Mouse (Mus musculus): ENCODE results near the gene Kantr. TPM values are rescaled to one million over a fixed set of nuclear protein-coding genes. Genes with fewer than 3 reads are reported as not detected.
A peak's percentile ranks its signal among the peaks of the same experiment; 100 is the strongest.

The Kantr gene
- 30.0 and 31.1 TPM in 2 replicates for polyA plus RNA-seq (2012; rRNA removed)

DNA sequence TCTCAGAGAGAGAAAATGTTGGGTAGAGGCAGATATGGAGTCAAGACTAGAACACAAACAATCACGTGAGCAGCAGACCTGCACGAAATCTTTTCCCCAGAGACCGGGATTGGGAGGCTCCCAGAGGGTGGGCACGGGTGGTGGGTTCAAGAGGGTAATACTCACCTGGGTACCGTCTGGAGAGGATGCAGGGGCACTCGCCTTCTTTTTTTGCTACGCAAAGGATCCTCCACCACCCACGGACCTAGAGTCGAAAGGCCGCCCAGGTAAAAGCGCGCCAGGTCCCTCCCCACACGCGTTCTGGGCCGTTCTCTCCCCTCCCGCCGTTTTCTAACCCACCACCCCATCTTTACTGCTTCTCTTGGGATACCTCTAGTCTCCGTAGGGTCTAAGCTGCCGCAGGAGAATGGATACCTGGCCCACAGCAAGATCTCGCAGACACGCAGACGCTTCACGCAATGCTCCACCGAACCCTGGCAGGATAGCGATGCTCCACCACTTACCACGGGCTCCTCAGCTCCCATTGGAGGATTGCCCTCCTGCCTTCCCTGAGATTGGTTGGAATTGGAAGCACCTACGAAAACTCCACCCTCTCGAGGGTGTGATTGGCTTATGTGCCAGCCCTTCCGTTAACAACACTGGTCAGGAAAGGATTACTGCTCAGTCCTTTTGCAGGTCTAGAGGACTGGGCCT, at the start of gene Kantr:
TSS of gene Kantr (minus strand) at position 500 of the 693 bp plus-strand sequence.
- DNase-seq (ENCODE audit: low read depth), result peak; percentile 97
- TF ChIP-seq CTCF (IDR thresholded peaks at IDR 0.05; ENCODE audit: borderline replicate concordance, extremely low read depth, insufficient read depth, insufficient read length) (no peak), POLR2A (IDR thresholded peaks at IDR 0.05; ENCODE audit: borderline replicate concordance, extremely low read depth, insufficient read depth, insufficient read length, poor library complexity, severe bottlenecking) (peak; percentile 54; the same call in 1 of the 2 replicates)

GRCm38 (mm10) chrX:152368397-152369273, 41.3 kb upstream of the Kantr start, which contains the start of gene Gpr173:
Gene Gpr173 (minus strand): TSS chrX:152368704.
- TF ChIP-seq POLR2A (IDR thresholded peaks at IDR 0.05; ENCODE audit: borderline replicate concordance, extremely low read depth, insufficient read depth, insufficient read length, poor library complexity, severe bottlenecking) (peak; percentile 16; the same call in 1 of the 2 replicates), CTCF (IDR thresholded peaks at IDR 0.05; ENCODE audit: borderline replicate concordance, extremely low read depth, insufficient read depth, insufficient read length) (no peak)
- peak; percentile 94 for DNase-seq (ENCODE audit: low read depth)

- DNase-seq (ENCODE audit: low read depth), result peak; percentile 60
These were observed 40.7 kb upstream of the Kantr start for GRCm38 (mm10) chrX:152368054-152368396.

DNA sequence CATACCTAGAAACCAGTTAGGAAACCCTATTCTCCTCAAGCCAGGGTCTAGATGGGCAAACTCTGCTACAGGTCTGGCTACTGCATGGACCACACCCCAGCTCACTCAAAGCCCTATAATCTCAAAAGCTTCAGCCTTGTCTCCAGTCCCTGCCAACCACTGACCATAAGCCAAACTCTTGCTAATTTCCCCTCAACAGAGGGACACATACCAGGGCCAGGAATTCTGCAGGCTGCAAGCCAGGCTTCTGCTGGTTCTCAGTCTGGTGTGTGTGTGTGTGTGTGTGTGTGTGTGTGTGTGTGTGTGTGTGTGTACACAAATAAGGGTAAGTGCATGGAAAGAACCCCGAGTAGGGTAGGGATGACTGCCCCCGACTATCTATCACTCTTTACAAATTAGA, 39.1 kb upstream of the Kantr start:
- TF ChIP-seq POLR2A (IDR thresholded peaks at IDR 0.05; ENCODE audit: borderline replicate concordance, extremely low read depth, insufficient read depth, insufficient read length, poor library complexity, severe bottlenecking), result no peak
- TF ChIP-seq CTCF (IDR thresholded peaks at IDR 0.05; ENCODE audit: borderline replicate concordance, extremely low read depth, insufficient read depth, insufficient read length), result no peak
- DNase-seq (ENCODE audit: low read depth), result peak; percentile 29

More at GRCm38 (mm10) chrX:152368054-152368396, 40.7 kb upstream of the Kantr start:
- TF ChIP-seq POLR2A (IDR thresholded peaks at IDR 0.05; ENCODE audit: borderline replicate concordance, extremely low read depth, insufficient read depth, insufficient read length, poor library complexity, severe bottlenecking) (no peak), CTCF (IDR thresholded peaks at IDR 0.05; ENCODE audit: borderline replicate concordance, extremely low read depth, insufficient read depth, insufficient read length) (no peak)

DNA sequence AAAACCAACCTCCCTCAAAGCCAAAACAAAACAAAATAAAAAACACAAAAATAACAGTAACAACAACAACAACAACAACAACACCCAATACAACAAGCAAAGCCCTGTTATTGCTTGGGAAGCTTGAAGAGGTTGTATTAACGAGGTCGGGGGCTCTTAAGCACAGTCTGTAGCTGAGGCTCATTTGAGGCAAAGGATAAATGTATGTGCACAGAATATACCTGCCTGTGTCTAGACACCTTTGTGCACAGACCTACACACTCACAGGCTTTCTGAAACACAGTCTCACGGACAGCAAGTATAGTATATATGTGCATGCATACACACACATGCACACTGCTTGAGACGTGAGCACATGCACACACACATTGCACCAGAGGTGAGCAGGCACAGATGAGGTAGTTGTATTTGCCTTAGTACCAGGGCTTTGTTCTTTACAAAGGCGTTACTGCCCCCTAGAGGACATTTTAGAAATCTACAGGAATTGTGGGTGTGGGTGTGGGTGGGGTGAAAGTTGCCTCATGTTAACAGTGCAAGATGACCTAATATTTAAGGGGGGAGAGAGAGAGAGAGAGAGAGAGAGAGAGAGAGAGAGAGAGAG, 25.4 kb upstream of the Kantr start:
- TF ChIP-seq CTCF (IDR thresholded peaks at IDR 0.05; ENCODE audit: borderline replicate concordance, extremely low read depth, insufficient read depth, insufficient read length) (peak; percentile 51; the same call in 1 of the 2 replicates), POLR2A (IDR thresholded peaks at IDR 0.05; ENCODE audit: borderline replicate concordance, extremely low read depth, insufficient read depth, insufficient read length, poor library complexity, severe bottlenecking) (no peak)
- DNase-seq (ENCODE audit: low read depth), result peak; percentile 76

GRCm38 (mm10) chrX:152347041-152347440, 19.7 kb upstream of the Kantr start:
- no peak for TF ChIP-seq POLR2A (IDR thresholded peaks at IDR 0.05; ENCODE audit: borderline replicate concordance, extremely low read depth, insufficient read depth, insufficient read length, poor library complexity, severe bottlenecking)
- no peak for TF ChIP-seq CTCF (IDR thresholded peaks at IDR 0.05; ENCODE audit: borderline replicate concordance, extremely low read depth, insufficient read depth, insufficient read length)
- peak; percentile 31 for DNase-seq (ENCODE audit: low read depth)

DNA sequence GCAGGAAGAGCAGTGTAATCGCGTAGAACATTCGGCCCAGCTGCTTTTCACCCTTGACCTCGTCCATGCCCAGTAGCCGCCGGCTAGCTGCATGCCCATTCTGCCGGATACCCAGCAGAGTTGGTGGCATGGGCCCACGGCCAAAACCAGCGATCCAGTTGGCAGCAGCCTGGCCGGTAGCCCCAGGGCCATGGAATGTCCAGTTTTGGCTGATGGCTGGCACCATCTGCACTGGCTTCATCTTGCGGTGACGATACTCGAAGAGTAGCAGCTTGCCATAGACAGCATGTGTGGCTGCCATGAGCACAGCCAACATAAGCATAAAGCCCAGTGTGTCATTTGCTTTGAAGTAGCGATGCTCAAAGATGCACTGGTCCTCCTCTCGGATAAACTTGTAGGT, 19.3 kb upstream of the Kantr start:
- no peak for DNase-seq (ENCODE audit: low read depth)

DNA sequence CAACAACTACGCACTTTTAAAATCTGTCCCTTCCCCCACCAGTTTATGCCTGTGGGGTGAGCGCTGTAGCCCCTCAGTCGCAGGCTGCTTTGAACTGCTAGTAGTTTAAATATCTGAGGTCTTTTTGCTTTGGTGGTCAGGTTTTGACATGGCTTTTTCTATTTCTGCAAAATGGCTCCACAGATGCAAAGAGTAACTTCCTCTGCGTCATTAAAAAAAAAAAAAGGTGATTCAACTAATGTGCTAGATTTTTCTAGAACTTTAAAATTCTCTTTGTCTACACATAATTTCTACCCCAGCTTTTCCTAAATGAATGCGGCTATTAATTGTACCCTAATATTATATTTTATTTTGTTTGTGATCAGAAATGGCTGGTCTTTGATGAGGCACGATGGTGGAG, 15.6 kb upstream of the Kantr start:
- no peak for DNase-seq (ENCODE audit: low read depth)
- no peak for TF ChIP-seq CTCF (IDR thresholded peaks at IDR 0.05; ENCODE audit: borderline replicate concordance, extremely low read depth, insufficient read depth, insufficient read length)
- TF ChIP-seq POLR2A (IDR thresholded peaks at IDR 0.05; ENCODE audit: borderline replicate concordance, extremely low read depth, insufficient read depth, insufficient read length, poor library complexity, severe bottlenecking), result no peak

More for the DNA sequence above, 19.3 kb upstream of the Kantr start:
- TF ChIP-seq POLR2A (IDR thresholded peaks at IDR 0.05; ENCODE audit: borderline replicate concordance, extremely low read depth, insufficient read depth, insufficient read length, poor library complexity, severe bottlenecking) (no peak), CTCF (IDR thresholded peaks at IDR 0.05; ENCODE audit: borderline replicate concordance, extremely low read depth, insufficient read depth, insufficient read length) (no peak)

DNA sequence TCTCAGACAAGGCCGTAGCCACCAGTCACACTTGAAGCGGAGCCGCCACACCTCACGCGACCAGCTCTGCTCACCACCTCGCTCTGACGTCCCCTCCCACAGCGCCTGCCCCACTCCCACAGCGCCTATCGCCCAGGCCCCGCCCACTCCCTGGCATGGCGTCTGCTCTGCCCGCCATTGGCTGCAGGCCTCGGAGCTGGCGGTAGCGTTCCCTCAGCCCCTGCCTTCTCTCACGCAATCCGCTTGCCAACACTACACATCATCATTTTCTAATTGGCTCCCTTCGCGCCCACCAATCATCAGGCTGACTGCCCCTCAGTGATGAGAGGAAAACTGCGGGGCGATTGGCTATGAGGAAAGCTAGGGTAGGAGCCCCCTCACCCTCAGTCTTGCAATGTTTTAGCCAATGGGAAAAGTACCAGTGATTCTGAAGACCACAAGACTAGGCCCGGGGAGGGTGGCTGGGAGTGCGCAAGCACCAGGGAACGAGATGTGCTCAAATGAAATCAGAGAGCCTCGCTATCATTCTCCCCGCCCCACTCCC, 15.1 kb upstream of the Kantr start, which contains the start of gene Tspyl2:
TSS of gene Tspyl2 (minus strand) at position 68 of the 544 bp plus-strand sequence.
- TF ChIP-seq CTCF (IDR thresholded peaks at IDR 0.05; ENCODE audit: borderline replicate concordance, extremely low read depth, insufficient read depth, insufficient read length) (no peak), POLR2A (IDR thresholded peaks at IDR 0.05; ENCODE audit: borderline replicate concordance, extremely low read depth, insufficient read depth, insufficient read length, poor library complexity, severe bottlenecking) (peak; percentile 61; the same call in 1 of the 2 replicates)
- DNase-seq (ENCODE audit: low read depth), result peak; percentile 99

DNA sequence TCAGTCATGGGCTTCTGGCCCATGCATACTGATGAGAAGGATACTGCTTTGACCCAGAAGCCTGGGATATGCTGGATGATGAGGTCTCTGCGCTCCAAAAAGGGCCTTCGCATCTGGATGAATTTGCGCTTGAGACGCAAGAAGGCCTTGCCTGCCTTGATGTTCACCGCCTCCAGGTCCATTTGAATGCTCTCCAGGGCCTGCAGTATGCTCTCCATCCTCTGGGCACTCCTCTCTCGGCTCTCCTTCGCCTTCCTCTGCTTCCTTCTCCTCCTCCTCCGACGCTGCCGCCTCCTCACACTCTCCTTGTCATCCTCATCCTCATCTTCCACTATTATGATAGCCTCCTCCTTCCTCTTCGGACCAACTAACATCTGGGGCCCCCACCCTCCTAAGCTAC, 14.2 kb upstream of the Kantr start:
- DNase-seq (ENCODE audit: low read depth), result peak; percentile 31
- 0 out of 2 replicates have a peak, but pooled peaks have one; percentile 7 for TF ChIP-seq CTCF (IDR thresholded peaks at IDR 0.05; ENCODE audit: borderline replicate concordance, extremely low read depth, insufficient read depth, insufficient read length)
- no peak for TF ChIP-seq POLR2A (IDR thresholded peaks at IDR 0.05; ENCODE audit: borderline replicate concordance, extremely low read depth, insufficient read depth, insufficient read length, poor library complexity, severe bottlenecking)

Measured in brain, embryonic 14.5 days (tissue).